Mouse (Mus musculus) hindbrain, postnatal 0 days (tissue): ENCODE measurements around the gene Ppm1a. TPM values are rescaled to one million over a fixed set of nuclear protein-coding genes. Genes with fewer than 3 reads are reported as not detected.
"Not testable (repeated sequence)": the region's sequence is repeated elsewhere in the genome, so short reads cannot be mapped to it uniquely, and the experiment has no call there.

Source experiments
- ATAC-seq: fragments of 200-750 bp; cut with Nextera tagmentation; 2 replicates; pipeline ENCODE4 v1.8.0; 2017; ENCODE audit warnings: mild to moderate bottlenecking, moderate TSS enrichment, moderate library complexity
- DNase-seq: peaks from one replicate; pipeline ENCODE4 v3.0.0-alpha.2; 2015; ENCODE audit warnings: low spot score
- H3K27ac ChIP-seq: fragments of 300-500 bp; sonication (generic); 2 replicates; pipeline ENCODE4 v1.5.1; 2014; ENCODE audit warnings: mild to moderate bottlenecking
- H3K27me3 ChIP-seq: fragments of 300-500 bp; sonication (generic); 2 replicates; pipeline ENCODE4 v1.6.1; 2014; ENCODE audit warnings: low read length, mixed read lengths; ENCODE audit not compliant: insufficient read depth
- H3K36me3 ChIP-seq: fragments of 300-500 bp; sonication (generic); 2 replicates; pipeline ENCODE4 v1.6.1; 2014; ENCODE audit warnings: low read length, mixed read lengths; ENCODE audit not compliant: insufficient read depth
- H3K4me1 ChIP-seq: fragments of 300-500 bp; sonication (generic); 2 replicates; pipeline ENCODE4 v1.6.1; 2014; ENCODE audit warnings: antibody characterized with exemption, low read length, mixed read lengths; ENCODE audit not compliant: insufficient read depth
- H3K4me2 ChIP-seq: fragments of 300-500 bp; sonication (generic); 2 replicates; pipeline ENCODE4 v1.6.1; 2014; ENCODE audit warnings: low read depth, mild to moderate bottlenecking, low read length, moderate library complexity, mixed read lengths
- H3K4me3 ChIP-seq: fragments of 300-500 bp; sonication (generic); 2 replicates; pipeline ENCODE4 v1.5.1; 2014; ENCODE audit warnings: low read length
- H3K9ac ChIP-seq: fragments of 300-500 bp; sonication (generic); replicated peaks from 2 replicates; pipeline ENCODE4 v1.6.1; 2014; ENCODE audit warnings: mild to moderate bottlenecking, low read length, moderate library complexity, mixed read lengths
- H3K9me3 ChIP-seq: fragments of 300-500 bp; sonication (generic); 2 replicates; pipeline ENCODE4 v1.6.1; 2016; ENCODE audit warnings: low read length, mixed read lengths
- CTCF ChIP-seq: IDR thresholded peaks from 2 replicates; pipeline ENCODE4 v1.5.1; 2016; ENCODE audit warnings: antibody characterized with exemption, control low read depth, low read depth
- WGBS: fragments of 180-500 bp; shearing (Covaris S2); extraction: QIAGEN DNeasy Blood & Tissue Kit; methylation state at CpG from one replicate; pipeline ENCODE4 v1.1.7; 2014; 5-methylcytosine and 5-hydroxymethylcytosine counted together
- polyA plus RNA-seq: library from polyadenylated mRNA; unstranded; fragments of >200 nt; fragmentation: Nextera tagmentation; extraction: Ambion mirVana; gene quantifications from 2 replicates; pipeline ENCODE4 v1.2.1, GENCODE M21; 2015
- total RNA-seq: library from RNA; depleted of rRNA; stranded (reverse); fragments of >200 nt; gene quantifications from 2 replicates; pipeline ENCODE4 v1.2.3, GENCODE M21; 2014

The Ppm1a gene
- total and polyA plus RNA-seq, 2 experiments from 2014 or later, result 79.1 to 126 TPM

GRCm38 (mm10) chr12:72768230-72768629, 11.0 kb downstream of the Ppm1a start:
- ATAC-seq (no peak), DNase-seq (no peak)
- peaks cover 5% of the 10 kb centered on the region for H3K4me1 ChIP-seq
- no peak for TF ChIP-seq CTCF
- no peak overlapping the region for H3K4me3 ChIP-seq
- no peaks in the 10 kb centered on the region for H3K9me3 ChIP-seq
- no peaks in the 10 kb centered on the region for H3K36me3 ChIP-seq
- H3K27ac ChIP-seq, result no peak overlapping the region
- no peak overlapping the region for H3K4me2 ChIP-seq
- WGBS, result 93% methylated on average over 2 of the region's 2 CpGs
- no peaks in the 10 kb centered on the region for H3K27me3 ChIP-seq
- H3K9ac ChIP-seq, result no peak overlapping the region

GRCm38 (mm10) chr12:72769546-72770230, 12.4 kb downstream of the Ppm1a start:
- H3K27ac ChIP-seq, result no peak overlapping the region
- no peak for TF ChIP-seq CTCF
- H3K4me3 ChIP-seq, result no peak overlapping the region
- no peak for DNase-seq
- no peaks in the 10 kb centered on the region for H3K36me3 ChIP-seq
- no peak overlapping the region for H3K4me2 ChIP-seq
- WGBS, result 89% methylated on average over 5 of the region's 5 CpGs
- no peaks in the 10 kb centered on the region for H3K27me3 ChIP-seq
- ATAC-seq, result no peak
- no peak overlapping the region for H3K9ac ChIP-seq
- no peaks in the 10 kb centered on the region for H3K9me3 ChIP-seq
- H3K4me1 ChIP-seq, result no peaks in the 10 kb centered on the region

GRCm38 (mm10) chr12:72771153-72771552, 13.9 kb downstream of the Ppm1a start:
- Histone ChIP-seq H3K9me3 (no peaks in the 10 kb centered on the region), H3K4me2 (no peak overlapping the region), H3K4me1 (no peaks in the 10 kb centered on the region), H3K36me3 (no peaks in the 10 kb centered on the region), H3K9ac (no peak overlapping the region), H3K4me3 (no peak overlapping the region), H3K27me3 (no peaks in the 10 kb centered on the region), H3K27ac (no peak overlapping the region; the same call in 1 of the 2 replicates)
- 93% methylated on average over 2 of the region's 2 CpGs for WGBS
- no peak for DNase-seq
- ATAC-seq, result no peak; the same call in 1 of the 2 replicates
- peak; percentile 30; the same call in 1 of the 2 replicates for TF ChIP-seq CTCF

GRCm38 (mm10) chr12:72771711-72772110, 14.5 kb downstream of the Ppm1a start:
- H3K27ac ChIP-seq, result no peak overlapping the region
- no peaks in the 10 kb centered on the region for H3K27me3 ChIP-seq
- no peaks in the 10 kb centered on the region for H3K36me3 ChIP-seq
- H3K9ac ChIP-seq, result no peak overlapping the region
- no peak overlapping the region for H3K4me3 ChIP-seq
- H3K4me2 ChIP-seq, result no peak overlapping the region
- ATAC-seq, result no peak
- no peak for DNase-seq
- TF ChIP-seq CTCF, result no peak
- WGBS, result 88% methylated on average over 3 of the region's 3 CpGs
- no peaks in the 10 kb centered on the region for H3K9me3 ChIP-seq
- no peaks in the 10 kb centered on the region for H3K4me1 ChIP-seq

GRCm38 (mm10) chr12:72773921-72774320, 16.7 kb downstream of the Ppm1a start:
- Histone ChIP-seq H3K4me3 (no peak overlapping the region), H3K27ac (no peak overlapping the region), H3K36me3 (no peaks in the 10 kb centered on the region), H3K4me1 (no peaks in the 10 kb centered on the region), H3K9ac (no peak overlapping the region), H3K4me2 (no peak overlapping the region), H3K9me3 (no peaks in the 10 kb centered on the region), H3K27me3 (no peaks in the 10 kb centered on the region)
- 67% methylated on average over 7 of the region's 7 CpGs for WGBS
- no peak for TF ChIP-seq CTCF
- DNase-seq, result no peak
- ATAC-seq, result no peak

GRCm38 (mm10) chr12:72777244-72777643, 20.0 kb downstream of the Ppm1a start:
- no peak overlapping the region for H3K4me3 ChIP-seq
- no peak overlapping the region for H3K9ac ChIP-seq
- DNase-seq, result no peak
- H3K36me3 ChIP-seq, result no peaks in the 10 kb centered on the region
- H3K27me3 ChIP-seq, result no peaks in the 10 kb centered on the region
- H3K27ac ChIP-seq, result no peak overlapping the region
- no peak for TF ChIP-seq CTCF
- WGBS, result 82% methylated on average over 4 of the region's 4 CpGs
- no peak overlapping the region for H3K4me2 ChIP-seq
- ATAC-seq, result no peak
- H3K9me3 ChIP-seq, result no peaks in the 10 kb centered on the region
- no peaks in the 10 kb centered on the region for H3K4me1 ChIP-seq

GRCm38 (mm10) chr12:72780136-72780535, 22.9 kb downstream of the Ppm1a start:
- TF ChIP-seq CTCF, result no peak
- H3K36me3 ChIP-seq, result peaks cover 12% of the 10 kb centered on the region
- DNase-seq, result no peak
- H3K4me3 ChIP-seq, result no peak overlapping the region
- H3K27ac ChIP-seq, result no peak overlapping the region
- no peak for ATAC-seq
- no peaks in the 10 kb centered on the region for H3K4me1 ChIP-seq
- H3K4me2 ChIP-seq, result no peak overlapping the region
- no peaks in the 10 kb centered on the region for H3K27me3 ChIP-seq
- H3K9me3 ChIP-seq, result no peaks in the 10 kb centered on the region
- H3K9ac ChIP-seq, result no peak overlapping the region
- WGBS, result 94% methylated on average over 5 of the region's 5 CpGs

- not testable (repeated sequence) for H3K4me2 ChIP-seq, ATAC-seq, DNase-seq, H3K4me1 ChIP-seq, H3K27me3 ChIP-seq, H3K27ac ChIP-seq, H3K4me3 ChIP-seq, H3K9me3 ChIP-seq, H3K9ac ChIP-seq
- 90% methylated on average over 4 of the region's 4 CpGs for WGBS
- peaks cover 20% of the 10 kb centered on the region for H3K36me3 ChIP-seq
Measured at GRCm38 (mm10) chr12:72782786-72783185, 25.5 kb downstream of the Ppm1a start.
